Mouse (Mus musculus) urinary bladder, postnatal 14 days (tissue): ENCODE results near the gene Plxnb2.

Source experiments
- DNase-seq: peaks from one replicate; pipeline ENCODE4 v3.0.0; 2021; ENCODE audit warnings: low spot score

The Plxnb2 gene

GRCm38 (mm10) chr15:89149271-89150040 is 31.1 kb downstream of the Plxnb2 start, which contains the start of gene Mapk11:
TSS of gene Mapk11 (minus strand) at chr15:89149628.
- no peak for DNase-seq

- no peak for DNase-seq
Observed at GRCm38 (mm10) chr15:89148496-89149270, 31.9 kb downstream of the Plxnb2 start.

- DNase-seq = no peak
Observed at GRCm38 (mm10) chr15:89147895-89148294, 32.7 kb downstream of the Plxnb2 start.

GRCm38 (mm10) chr15:89147456-89147855 is 33.1 kb downstream of the Plxnb2 start:
- DNase-seq = no peak

- DNase-seq = peak; percentile 56
Observed at GRCm38 (mm10) chr15:89147024-89147423, 33.6 kb downstream of the Plxnb2 start.

GRCm38 (mm10) chr15:89146537-89146936 is 34.1 kb downstream of the Plxnb2 start:
- peak; percentile 74 for DNase-seq

- no peak for DNase-seq
Observed at GRCm38 (mm10) chr15:89145813-89146350, 34.7 kb downstream of the Plxnb2 start.

GRCm38 (mm10) chr15:89144965-89145364 is 35.6 kb downstream of the Plxnb2 start:
- no peak for DNase-seq

GRCm38 (mm10) chr15:89143134-89143533 is 37.5 kb downstream of the Plxnb2 start:
- DNase-seq = no peak

- DNase-seq = no peak
Observed at GRCm38 (mm10) chr15:89141905-89142304, 38.7 kb downstream of the Plxnb2 start.

- DNase-seq = no peak
Observed at GRCm38 (mm10) chr15:89141443-89141842, 39.1 kb downstream of the Plxnb2 start.

GRCm38 (mm10) chr15:89140659-89141252 is 39.8 kb downstream of the Plxnb2 start, which contains the start of gene Mapk12:
TSS of gene Mapk12 (minus strand) at chr15:89140703.
- DNase-seq = peak; percentile 58

- peak; percentile 82 for DNase-seq
Observed at GRCm38 (mm10) chr15:89140048-89140658, 40.4 kb downstream of the Plxnb2 start.

- no peak for DNase-seq
Observed at GRCm38 (mm10) chr15:89138531-89138930, 42.1 kb downstream of the Plxnb2 start.

- DNase-seq = no peak
Observed at GRCm38 (mm10) chr15:89138046-89138405, 42.6 kb downstream of the Plxnb2 start.

- no peak for DNase-seq
Observed at GRCm38 (mm10) chr15:89137378-89138045, 43.1 kb downstream of the Plxnb2 start.

- DNase-seq = no peak
Observed at GRCm38 (mm10) chr15:89136461-89137155, 44.0 kb downstream of the Plxnb2 start.

GRCm38 (mm10) chr15:89131316-89131715 is 49.3 kb downstream of the Plxnb2 start:
- DNase-seq = no peak

GRCm38 (mm10) chr15:89130245-89130644 is 50.3 kb downstream of the Plxnb2 start:
- DNase-seq = no peak

GRCm38 (mm10) chr15:89128382-89129350 is 51.9 kb downstream of the Plxnb2 start, which contains the start of gene Hdac10:
TSS of gene Hdac10 (minus strand) at chr15:89128700.
- DNase-seq = peak; percentile 85
